Mouse (Mus musculus) embryonic fibroblast, embryonic 13.5 days (primary cell): ENCODE data around the gene C530008M17Rik.

Source experiments
- CTCF ChIP-seq: IDR thresholded peaks from 2 replicates; pipeline ENCODE4 v1.5.1; 2011; ENCODE audit warnings: mild to moderate bottlenecking, control low read depth, low read length, moderate library complexity, borderline replicate concordance; ENCODE audit not compliant: insufficient read depth
- POLR2A ChIP-seq: IDR thresholded peaks from 2 replicates; pipeline ENCODE4 v1.6.1; 2011; ENCODE audit warnings: low read depth, mild to moderate bottlenecking, control low read depth, low read length, moderate library complexity

DNA sequence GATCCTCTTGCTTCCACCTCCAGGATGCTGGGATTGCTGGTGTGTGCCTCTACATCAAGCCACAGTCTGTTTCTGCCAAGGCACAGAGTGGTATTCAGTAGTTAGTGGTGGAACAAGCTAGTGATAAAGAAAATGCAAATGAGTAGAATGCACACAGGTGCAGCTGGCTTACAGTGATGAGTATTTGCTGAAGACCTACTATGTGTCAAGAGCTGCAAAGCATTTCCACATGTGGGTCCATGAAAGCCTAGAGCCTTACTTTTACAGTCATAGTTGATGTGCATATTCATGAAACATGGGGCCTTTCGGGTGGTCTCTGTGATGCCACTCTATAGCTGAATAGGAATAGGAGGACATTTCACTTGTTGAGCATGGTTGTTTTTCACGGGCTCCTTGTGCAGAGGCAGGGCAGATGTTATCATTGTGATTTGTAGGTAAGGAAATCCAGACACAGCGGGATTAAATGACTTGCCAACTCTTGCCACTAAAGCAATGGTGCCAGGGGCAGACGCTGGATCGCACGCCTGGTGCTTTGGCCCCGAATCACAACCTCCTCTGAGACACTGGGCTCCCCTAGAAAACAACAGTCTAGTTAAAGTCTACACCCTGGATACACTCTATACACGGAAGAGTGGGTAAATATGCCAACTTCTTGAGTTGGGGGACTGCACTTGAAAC lies 3.8 kb downstream of the C530008M17Rik start:
- no peak for TF ChIP-seq POLR2A
- no peak for TF ChIP-seq CTCF
